ENCODE assay signal across 8 mouse cellular contexts in the genomic region with DNA sequence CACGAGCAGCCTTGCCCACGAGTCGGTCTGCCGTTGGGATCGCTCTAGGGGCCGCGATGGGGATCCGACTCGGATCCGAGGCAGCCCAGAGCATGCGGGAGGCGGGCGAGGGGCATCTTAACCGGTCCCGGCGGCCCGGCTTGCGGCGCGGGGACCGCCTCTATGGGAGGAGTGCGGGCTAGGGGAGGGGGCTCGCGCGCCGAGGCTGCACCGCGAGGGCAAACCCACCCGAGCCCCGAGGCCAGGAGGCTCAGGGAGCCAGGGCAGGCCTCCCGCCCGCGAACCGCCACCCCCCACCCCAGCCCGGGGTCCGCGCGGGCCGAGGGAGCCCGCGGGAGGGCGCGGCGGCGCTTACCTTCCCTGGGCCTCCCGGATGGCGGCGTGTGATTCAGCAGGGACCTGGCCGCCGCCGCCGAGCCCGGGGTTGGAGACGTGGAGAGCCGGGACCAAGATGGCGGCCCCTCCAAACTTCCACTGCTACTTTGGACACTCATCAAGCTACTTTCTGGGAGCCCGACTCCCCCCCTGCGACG. TPM values are rescaled to one million over a fixed set of nuclear protein-coding genes. Genes with fewer than 3 reads are reported as not detected.
DNase-seq lines count a peak whose midpoint lies in the region; ATAC-seq and TF ChIP-seq lines count a peak whose summit lies in the region.

No protein-coding gene starts in this region.

- dilution Hi-C loops in CH12.LX (cut with MboI; ENCODE audit: extremely low pct_ligation_motif_present, extremely low pct_unique_long_range_greater_than_20kb, low sequenced_read_pairs), result no loop called here

- under 1% methylated on average over 59 of the region's 59 CpGs for WGBS in forebrain, embryonic 11.5 days

- TF ChIP-seq POLR2A in CH12.LX (IDR thresholded peaks at IDR 0.05; ENCODE audit: low read depth, low read length), result peak; percentile 53; the same call in 1 of the 2 replicates

- no peaks in the 10 kb centered on the region for H3K27me3 ChIP-seq in CH12.LX (replicated peaks)
- no peaks in the 10 kb centered on the region for H3K27me3 ChIP-seq in forebrain, embryonic 11.5 days (ENCODE audit: control insufficient read depth, insufficient read depth, low read length)

- peak; percentile 53 for DNase-seq in CH12.LX (ENCODE audit: extremely low read depth)
- DNase-seq in brain, adult 2 months (ENCODE audit: low read depth, low spot score), result peak; percentile 72
- DNase-seq in forebrain, embryonic 11.5 days (ENCODE audit: low spot score), result peak; percentile 90
- peak; percentile 83 to 84 for DNase-seq in heart, postnatal 10 days
- peak; percentile 52 to 69 for DNase-seq in layer of hippocampus, postnatal 25 days (ENCODE audit: extremely low spot score in 1 of 2, low spot score in 1 of 2)
- peak; percentile 69 for DNase-seq in lung, postnatal 14 days
- peak; percentile 78 for DNase-seq in ovary, postnatal 36 days (ENCODE audit: low spot score)
- peak; percentile 76 to 83 for DNase-seq in thymus, postnatal 36 days

- intact Hi-C loops in heart, postnatal 10 days (cut with DNase I), result loop anchor here (1.0 to 5.0 kb wide), 5 partner anchors 45 to 214 kb away; no protein-coding TSS in a partner anchor

- ATAC-seq in forebrain, embryonic 11.5 days (replicated peaks; ENCODE audit: low FRiP score), result peak; percentile 81

- no peak overlapping the region for H3K4me2 ChIP-seq in CH12.LX (ENCODE audit: insufficient read depth, low read depth, poor library complexity, severe bottlenecking)
- peak overlapping the region; percentile 60 for H3K4me2 ChIP-seq in forebrain, embryonic 11.5 days (ENCODE audit: low read depth, low read length, severe bottlenecking)

- peak overlapping the region; percentile 84 for H3K27ac ChIP-seq in CH12.LX (ENCODE audit: insufficient read depth, low read depth)
- peak overlapping the region; percentile 100 for H3K27ac ChIP-seq in forebrain, embryonic 11.5 days (ENCODE audit: low read depth, low read length)

- H3K4me3 ChIP-seq in CH12.LX (replicated peaks in 1 of 3; ENCODE audit: low read depth in 2 of 3, low read length in 2 of 3, poor library complexity in 1 of 3), result peak overlapping the region; percentile 81 to 93 (median 90)
- H3K4me3 ChIP-seq in forebrain, embryonic 11.5 days (ENCODE audit: low read depth, low read length), result peak overlapping the region; percentile 94

- TF ChIP-seq CTCF in CH12.LX (conservative IDR thresholded peaks at IDR 0.05 in 1 of 2, IDR thresholded peaks at IDR 0.05 in 1 of 2; ENCODE audit: low read depth in 2 of 2, low read length in 2 of 2), result no peak

- in situ Hi-C loops in CH12.LX (cut with MboI; ENCODE audit: low pct_ligation_motif_present, low pct_unique_long_range_greater_than_20kb, low sequenced_read_pairs), result loop anchor here (25.0 kb wide), 1 partner anchor 113 kb away; no protein-coding TSS in a partner anchor

- H3K9me3 ChIP-seq in CH12.LX (replicated peaks; ENCODE audit: low read length), result no peaks in the 10 kb centered on the region
- H3K9me3 ChIP-seq in forebrain, embryonic 11.5 days (ENCODE audit: control insufficient read depth, low read length), result no peaks in the 10 kb centered on the region

- TF ChIP-seq RAD21 in CH12.LX (IDR thresholded peaks at IDR 0.05; ENCODE audit: low read depth, low read length), result no peak; the same call in 1 of the 2 replicates

- peaks cover 2 to 20% of the 10 kb centered on the region in 2 experiments; a peak in 2 of 4 replicates for H3K4me1 ChIP-seq in CH12.LX (ENCODE audit: control insufficient read depth in 1 of 2, insufficient read depth in 2 of 2)
- H3K4me1 ChIP-seq in forebrain, embryonic 11.5 days (replicated peaks; ENCODE audit: control insufficient read depth, insufficient read depth, low read length), result 0 out of 2 replicates have a peak, but pooled peaks cover 2% of the 10 kb centered on the region

- H3K79me2 ChIP-seq in CH12.LX (replicated peaks; ENCODE audit: control insufficient read depth, extremely low read depth, insufficient read depth, poor library complexity, severe bottlenecking), result peaks cover 40% of the 10 kb centered on the region

- no peaks in the 10 kb centered on the region for H3K36me3 ChIP-seq in CH12.LX (replicated peaks in 1 of 2; ENCODE audit: control insufficient read depth in 1 of 2, insufficient read depth in 1 of 2, low read length in 1 of 2)
- H3K36me3 ChIP-seq in forebrain, embryonic 11.5 days (ENCODE audit: control insufficient read depth, insufficient read depth, low read length), result no peaks in the 10 kb centered on the region

- TF ChIP-seq EP300 in CH12.LX (IDR thresholded peaks at IDR 0.05; ENCODE audit: low read length), result no peak

- peak overlapping the region; percentile 86 for H3K9ac ChIP-seq in CH12.LX (ENCODE audit: insufficient read depth, low read depth)
- peak overlapping the region; percentile 98 for H3K9ac ChIP-seq in forebrain, embryonic 11.5 days (ENCODE audit: low read length)

TF ChIP-seq in CH12.LX, 34 proteins besides CTCF, POLR2A, EP300 and RAD21:
- no peak for TF ChIP-seq USF1 (IDR thresholded peaks at IDR 0.05; ENCODE audit: low read depth, low read length)
- TF ChIP-seq ETS1 (conservative IDR thresholded peaks at IDR 0.05; ENCODE audit: low read depth, low read length), result no peak
- no peak for TF ChIP-seq E2F4 (IDR thresholded peaks at IDR 0.05; ENCODE audit: insufficient replicate concordance, low read depth, low read length)
- TF ChIP-seq GABPA (IDR thresholded peaks at IDR 0.05; ENCODE audit: insufficient replicate concordance, low read depth, low read length), result no peak
- TF ChIP-seq USF2 (conservative IDR thresholded peaks at IDR 0.05; ENCODE audit: low read depth, low read length), result no peak
- no peak for TF ChIP-seq PAX5 (IDR thresholded peaks at IDR 0.05; ENCODE audit: low read length)
- TF ChIP-seq MEF2A (IDR thresholded peaks at IDR 0.05; ENCODE audit: borderline replicate concordance, low read depth, low read length), result 0 out of 2 replicates have a peak, but pooled peaks have one; percentile 22
- no peak; the same call in 1 of the 2 replicates for TF ChIP-seq MXI1 (IDR thresholded peaks at IDR 0.05; ENCODE audit: low read depth, low read length)
- peak; percentile 36; the same call in 1 of the 2 replicates for TF ChIP-seq TCF12 (IDR thresholded peaks at IDR 0.05; ENCODE audit: low read depth, low read length)
- no peak for TF ChIP-seq ZNF384 (IDR thresholded peaks at IDR 0.05; ENCODE audit: low read depth, low read length)
- no peak for TF ChIP-seq SMC3 (IDR thresholded peaks at IDR 0.05; ENCODE audit: low read depth, low read length)
- peak; percentile 41; the same call in 1 of the 2 replicates for TF ChIP-seq MAX (IDR thresholded peaks at IDR 0.05; ENCODE audit: low read length)
- peak; percentile 93; the same call in 1 of the 2 replicates for TF ChIP-seq UBTF (IDR thresholded peaks at IDR 0.05; ENCODE audit: low read depth, low read length)
- TF ChIP-seq POLR2AphosphoS2 (IDR thresholded peaks at IDR 0.05; ENCODE audit: low read depth, low read length), result 0 out of 2 replicates have a peak, but pooled peaks have one; percentile 48
- no peak for TF ChIP-seq IRF4 (IDR thresholded peaks at IDR 0.05; ENCODE audit: low read depth, low read length)
- TF ChIP-seq JUN (IDR thresholded peaks at IDR 0.05; ENCODE audit: insufficient read depth, low read depth, low read length), result no peak
- TF ChIP-seq BHLHE40 (IDR thresholded peaks at IDR 0.05; ENCODE audit: low read depth, low read length), result peak; percentile 58
- TF ChIP-seq NRF1 (IDR thresholded peaks at IDR 0.05; ENCODE audit: low read depth, low read length), result 0 out of 2 replicates have a peak, but pooled peaks have one; percentile 6
- no peak; the same call in 1 of the 2 replicates for TF ChIP-seq CHD1 (IDR thresholded peaks at IDR 0.05; ENCODE audit: low read depth, low read length)
- TF ChIP-seq MYC (IDR thresholded peaks at IDR 0.05; ENCODE audit: low read depth, low read length), result 0 out of 2 replicates have a peak, but pooled peaks have one; percentile 19
- TF ChIP-seq NELFE (IDR thresholded peaks at IDR 0.05; ENCODE audit: low read depth, low read length), result peak; percentile 34; the same call in 1 of the 2 replicates
- TF ChIP-seq CHD2 (IDR thresholded peaks at IDR 0.05; ENCODE audit: low read length), result no peak
- TF ChIP-seq ZMIZ1 (IDR thresholded peaks at IDR 0.05; ENCODE audit: low read depth, low read length), result peak; percentile 58
- no peak for TF ChIP-seq KAT2A (IDR thresholded peaks at IDR 0.05; ENCODE audit: insufficient replicate concordance, low read length)
- peak; percentile 55; the same call in 1 of the 2 replicates for TF ChIP-seq MAZ (IDR thresholded peaks at IDR 0.05; ENCODE audit: low read depth, low read length)
- TF ChIP-seq MAFK (IDR thresholded peaks at IDR 0.05; ENCODE audit: insufficient replicate concordance, low read length), result no peak
- no peak for TF ChIP-seq JUND (conservative IDR thresholded peaks at IDR 0.05; ENCODE audit: low read depth, low read length)
- TF ChIP-seq TBP (conservative IDR thresholded peaks at IDR 0.05; ENCODE audit: low read depth, low read length), result no peak
- no peak for TF ChIP-seq ZC3H11A (IDR thresholded peaks at IDR 0.05; ENCODE audit: low read depth, low read length)
- TF ChIP-seq HCFC1 (IDR thresholded peaks at IDR 0.05; ENCODE audit: low read depth, low read length), result 0 out of 2 replicates have a peak, but pooled peaks have one; percentile 15
- TF ChIP-seq ELF1 (IDR thresholded peaks at IDR 0.05; ENCODE audit: low read depth, low read length), result no peak
- 0 out of 2 replicates have a peak, but pooled peaks have one; percentile 22 for TF ChIP-seq RCOR1 (conservative IDR thresholded peaks at IDR 0.05; ENCODE audit: low read depth, low read length)
- TF ChIP-seq SIN3A (IDR thresholded peaks at IDR 0.05; ENCODE audit: low read length), result peak; percentile 52; the same call in 1 of the 2 replicates
- TF ChIP-seq ZKSCAN1 (IDR thresholded peaks at IDR 0.05; ENCODE audit: borderline replicate concordance, low read depth, low read length), result no peak

RNA-seq across cellular contexts. Expression of a gene that starts 0.6 kb away (rescaled TPM):
- total RNA-seq in CH12.LX (2012; rRNA removed) (13.1 and 15.4 TPM in 2 replicates), CH12.LX (2014; rRNA removed) (16.7 and 17.4 TPM in 2 replicates)
- polyA plus RNA-seq in CH12.LX (2012; ENCODE audit: insufficient read length, low read depth), result 37.6 and 39.1 TPM in 2 replicates
- polyA plus RNA-seq in forebrain, embryonic 11.5 days (2014; fragmentation: Nextera tagmentation; extraction: Ambion mirVana), result 46.8 and 48.7 TPM in 2 replicates
- 10 to 100 TPM; 45.9 to 47.3 TPM for total RNA-seq in heart, postnatal 10 days (2021)
- 10 to 100 TPM; 65.4 to 68.1 TPM for total RNA-seq in layer of hippocampus, postnatal 25 days (2021)

Comparison
In these comparisons a context has a peak if more than half of its experiments do, and no peak if none do; other contexts are left out.
1. Peak in every context shown above with its lines: DNase-seq, ATAC-seq, H3K4me3 ChIP-seq and H3K27ac ChIP-seq.